18 mouse cellular contexts compared by ENCODE assay signal in genomic region chr8:126368349-126369054, GRCm38 (mm10). TPM values are rescaled to one million over a fixed set of nuclear protein-coding genes. Genes with fewer than 3 reads are reported as not detected.
DNase-seq lines count a peak whose midpoint lies in the region; ATAC-seq and TF ChIP-seq lines count a peak whose summit lies in the region.
"Had no signal": no experiment of that assay in that cellular context is flagged by ENCODE, and none has a peak within 500 bp of the region (broad histone marks: within the 10 kb centered on the region; RNA-seq: fewer than 3 reads in every experiment).

No protein-coding gene starts in this region.

- no peak overlapping the region for H3K4me2 ChIP-seq in forebrain, postnatal 0 days (ENCODE audit: low read depth)
- no peak overlapping the region for H3K4me2 ChIP-seq in forebrain, embryonic 15.5 days (replicated peaks)
- H3K4me2 ChIP-seq: embryonic facial prominence, embryonic 12.5 days; hindbrain, embryonic 14.5 days; lung, embryonic 14.5 days; midbrain, embryonic 15.5 days; stomach, embryonic 15.5 days had no signal

- H3K4me1 ChIP-seq in forebrain, postnatal 0 days (ENCODE audit: insufficient read depth) = no peaks in the 10 kb centered on the region
- H3K4me1 ChIP-seq in forebrain, embryonic 15.5 days = no peaks in the 10 kb centered on the region
- H3K4me1 ChIP-seq: embryonic facial prominence, embryonic 12.5 days; midbrain, embryonic 15.5 days; stomach, embryonic 15.5 days had no signal

- no peak overlapping the region for H3K9ac ChIP-seq in forebrain, postnatal 0 days
- H3K9ac ChIP-seq in forebrain, embryonic 15.5 days (replicated peaks) = no peak overlapping the region
- H3K9ac ChIP-seq: embryonic facial prominence, embryonic 12.5 days; hindbrain, embryonic 14.5 days; lung, embryonic 14.5 days; midbrain, embryonic 15.5 days; stomach, embryonic 15.5 days had no signal

- TF ChIP-seq CTCF in forebrain, postnatal 0 days (IDR thresholded peaks at IDR 0.05; ENCODE audit: low read depth) = no peak

- H3K36me3 ChIP-seq in forebrain, postnatal 0 days (ENCODE audit: insufficient read depth) = no peaks in the 10 kb centered on the region
- H3K36me3 ChIP-seq in forebrain, embryonic 15.5 days = no peaks in the 10 kb centered on the region
- H3K36me3 ChIP-seq: embryonic facial prominence, embryonic 12.5 days; midbrain, embryonic 15.5 days; stomach, embryonic 15.5 days had no signal

- no peak overlapping the region for H3K27ac ChIP-seq in forebrain, postnatal 0 days (ENCODE audit: low read depth, low read length)
- H3K27ac ChIP-seq in forebrain, embryonic 15.5 days (replicated peaks) = no peak overlapping the region
- H3K27ac ChIP-seq: embryonic facial prominence, embryonic 12.5 days; gastrocnemius, adult 2 months; hindbrain, embryonic 14.5 days; kidney, postnatal 0 days; midbrain, embryonic 15.5 days; stomach, embryonic 15.5 days had no signal

- H3K9me3 ChIP-seq in forebrain, postnatal 0 days (ENCODE audit: low read length) = no peaks in the 10 kb centered on the region
- no peaks in the 10 kb centered on the region for H3K9me3 ChIP-seq in forebrain, embryonic 15.5 days
- H3K9me3 ChIP-seq: embryonic facial prominence, embryonic 12.5 days; midbrain, embryonic 15.5 days; stomach, embryonic 15.5 days had no signal

- H3K4me3 ChIP-seq in forebrain, postnatal 0 days (ENCODE audit: low read depth, low read length) = no peak overlapping the region
- no peak overlapping the region for H3K4me3 ChIP-seq in forebrain, embryonic 15.5 days
- H3K4me3 ChIP-seq: embryonic facial prominence, embryonic 12.5 days; gastrocnemius, adult 2 months; midbrain, embryonic 15.5 days; stomach, embryonic 15.5 days had no signal

- no peaks in the 10 kb centered on the region for H3K27me3 ChIP-seq in forebrain, postnatal 0 days (ENCODE audit: insufficient read depth, low read length)
- H3K27me3 ChIP-seq in forebrain, embryonic 15.5 days = no peaks in the 10 kb centered on the region
- H3K27me3 ChIP-seq: embryonic facial prominence, embryonic 12.5 days; midbrain, embryonic 15.5 days; stomach, embryonic 15.5 days had no signal

- 73% methylated on average over 10 of the region's 10 CpGs for WGBS in forebrain, postnatal 0 days
- 72% methylated on average over 10 of the region's 10 CpGs for WGBS in forebrain, embryonic 15.5 days

- peak; percentile 30 for DNase-seq in forebrain, postnatal 0 days
- DNase-seq in cerebellum, adult 11 months = peak; percentile 88
- DNase-seq in cerebellum, postnatal 25 days = peak; percentile 91 to 92
- peak; percentile 67 to 71 for DNase-seq in layer of hippocampus, postnatal 10 days (ENCODE audit: low spot score in 2 of 2)
- DNase-seq in MN1 (ENCODE audit: low spot score) = no peak
- DNase-seq in spleen, postnatal 14 days (ENCODE audit: low spot score in 2 of 2) = no peak
- DNase-seq in lung, postnatal 14 days = no peak
- DNase-seq: gastrocnemius, adult 2 months; liver; lung, embryonic 14.5 days had no signal

- no peak for ATAC-seq in forebrain, postnatal 0 days
- no peak for ATAC-seq in forebrain, embryonic 15.5 days (replicated peaks)
- ATAC-seq: activated CD4-positive, CD25-positive, alpha-beta regulatory T cell, adult 4 months; intestine, postnatal 0 days; midbrain, embryonic 15.5 days had no signal

RNA-seq across cellular contexts. Expression of gene Coa6, which starts 53.8 kb away (rescaled TPM):
- total RNA-seq in forebrain, postnatal 0 days (2014; rRNA removed) = 22.2 and 33.7 TPM in 2 replicates
- polyA plus RNA-seq in forebrain, postnatal 0 days (2015; fragmentation: Nextera tagmentation; extraction: Ambion mirVana) = 37.3 and 41.1 TPM in 2 replicates
- polyA plus RNA-seq in forebrain, embryonic 15.5 days (2015; fragmentation: Nextera tagmentation; extraction: Ambion mirVana) = 42.0 and 47.6 TPM in 2 replicates
- total RNA-seq in layer of hippocampus, postnatal 10 days (2021) = 10 to 100 TPM; 25.6 to 28.1 TPM

Comparison
In these comparisons a context has a peak if more than half of its experiments do, and no peak if none do; other contexts are left out.
1. DNase-seq: peak in forebrain, postnatal 0 days (single experiment), cerebellum, adult 11 months (single experiment), cerebellum, postnatal 25 days (2 of 2) and layer of hippocampus, postnatal 10 days (2 of 2); none in MN1 (single experiment), spleen, postnatal 14 days (0 of 2) and lung, postnatal 14 days (single experiment).